Mouse (Mus musculus): ENCODE measurements around the gene Zfp526. TPM values are rescaled to one million over a fixed set of nuclear protein-coding genes. Genes with fewer than 3 reads are reported as not detected.

Zfp526 gene
- polyA plus RNA-seq, 1 experiment from 2014 or later: 2.0 TPM

GRCm38 (mm10) chr7:25274571-25274970 is 53.3 kb downstream of the Zfp526 start:
- Histone ChIP-seq H3K36me3 (peaks cover 39% of the 10 kb centered on the region), H3K27me3 (no peaks in the 10 kb centered on the region), H3K9ac (peak overlapping the region; percentile 41), H3K4me1 (replicated peaks) (peaks cover 71% of the 10 kb centered on the region), H3K4me3 (no peak overlapping the region), H3K4me2 (peak overlapping the region; percentile 7; the same call in 1 of the 2 replicates), H3K27ac (replicated peaks) (no peak overlapping the region), H3K9me3 (no peaks in the 10 kb centered on the region)
- WGBS: 51% methylated on average over 5 of the region's 5 CpGs
- no peak for ATAC-seq (ENCODE audit: low read depth)

- ATAC-seq (ENCODE audit: low read depth): no peak
- Histone ChIP-seq H3K9me3 (no peaks in the 10 kb centered on the region), H3K36me3 (peaks cover 39% of the 10 kb centered on the region), H3K4me3 (no peak overlapping the region), H3K4me1 (replicated peaks) (peaks cover 71% of the 10 kb centered on the region), H3K27ac (replicated peaks) (no peak overlapping the region), H3K27me3 (no peaks in the 10 kb centered on the region), H3K9ac (peak overlapping the region; percentile 41), H3K4me2 (peak overlapping the region; percentile 7; the same call in 1 of the 2 replicates)
- WGBS: 92% methylated on average over 3 of the region's 3 CpGs
Observed at GRCm38 (mm10) chr7:25274996-25275395, 53.8 kb downstream of the Zfp526 start.

GRCm38 (mm10) chr7:25275555-25276298 is 54.5 kb downstream of the Zfp526 start:
- 58% methylated on average over 9 of the region's 9 CpGs for WGBS
- Histone ChIP-seq H3K4me3 (no peak overlapping the region), H3K27me3 (no peaks in the 10 kb centered on the region), H3K36me3 (peaks cover 38% of the 10 kb centered on the region), H3K4me1 (replicated peaks) (peaks cover 73% of the 10 kb centered on the region), H3K4me2 (peak overlapping the region; percentile 11; the same call in 1 of the 2 replicates), H3K9ac (peak overlapping the region; percentile 53), H3K27ac (replicated peaks) (no peak overlapping the region; the same call in 1 of the 2 replicates), H3K9me3 (no peaks in the 10 kb centered on the region)
- no peak for ATAC-seq (ENCODE audit: low read depth)

Small RNA genes within 50 kb of the gene (microRNA-seq; reads per million reads assigned to microRNA genes)
- not detected for gene Mir7048

Other genes with a start within 250 kb of the Zfp526 start
- 255 and 276 TPM in 2 replicates for gene Rabac1, start 248.7 kb upstream of the Zfp526 start, polyA plus RNA-seq (2015; fragmentation: Nextera tagmentation; extraction: Ambion mirVana)
- 261 and 282 TPM in 2 replicates for gene Atp1a3, start 215.5 kb upstream of the Zfp526 start, polyA plus RNA-seq (2015; fragmentation: Nextera tagmentation; extraction: Ambion mirVana)
- 15.2 and 15.3 TPM in 2 replicates for gene Grik5, start 149.1 kb upstream of the Zfp526 start, polyA plus RNA-seq (2015; fragmentation: Nextera tagmentation; extraction: Ambion mirVana)
- 32.8 and 35.4 TPM in 2 replicates for gene Zfp574, start 148.9 kb upstream of the Zfp526 start, polyA plus RNA-seq (2015; fragmentation: Nextera tagmentation; extraction: Ambion mirVana)
- gene Pou2f2, start 41.7 kb upstream of the Zfp526 start, polyA plus RNA-seq (2015; fragmentation: Nextera tagmentation; extraction: Ambion mirVana): 28.0 and 29.4 TPM in 2 replicates
- 16.6 and 17.7 TPM in 2 replicates for gene Dedd2, start 810 bp upstream of the Zfp526 start, polyA plus RNA-seq (2015; fragmentation: Nextera tagmentation; extraction: Ambion mirVana)
- gene Gsk3a, start 16.4 kb downstream of the Zfp526 start, polyA plus RNA-seq (2015; fragmentation: Nextera tagmentation; extraction: Ambion mirVana): 16.5 and 16.8 TPM in 2 replicates
- 4.9 and 8.0 TPM in 2 replicates for gene Erf, start 29.3 kb downstream of the Zfp526 start, polyA plus RNA-seq (2015; fragmentation: Nextera tagmentation; extraction: Ambion mirVana)
- 40.2 and 43.4 TPM in 2 replicates for gene Cic, start 46.3 kb downstream of the Zfp526 start, polyA plus RNA-seq (2015; fragmentation: Nextera tagmentation; extraction: Ambion mirVana)
- 525 and 535 TPM in 2 replicates for gene Pafah1b3, start 76.6 kb downstream of the Zfp526 start, polyA plus RNA-seq (2015; fragmentation: Nextera tagmentation; extraction: Ambion mirVana)
- gene Prr19, start 80.0 kb downstream of the Zfp526 start, polyA plus RNA-seq (2015; fragmentation: Nextera tagmentation; extraction: Ambion mirVana): 2.1 and 2.9 TPM in 2 replicates
- 51.7 and 52.2 TPM in 2 replicates for gene Tmem145, start 84.7 kb downstream of the Zfp526 start, polyA plus RNA-seq (2015; fragmentation: Nextera tagmentation; extraction: Ambion mirVana)
- gene Megf8, start 95.7 kb downstream of the Zfp526 start, polyA plus RNA-seq (2015; fragmentation: Nextera tagmentation; extraction: Ambion mirVana): 18.3 TPM in 2 replicates
- gene Cnfn, start 148.3 kb downstream of the Zfp526 start, polyA plus RNA-seq (2015; fragmentation: Nextera tagmentation; extraction: Ambion mirVana): not detected in 2 replicates
- gene Lipe, start 177.3 kb downstream of the Zfp526 start, polyA plus RNA-seq (2015; fragmentation: Nextera tagmentation; extraction: Ambion mirVana): 9.9 and 11.4 TPM in 2 replicates
- 0.41 and 0.63 TPM in 2 replicates for gene Cxcl17, start 191.5 kb downstream of the Zfp526 start, polyA plus RNA-seq (2015; fragmentation: Nextera tagmentation; extraction: Ambion mirVana)

All from neural tube, embryonic 13.5 days (tissue).